22 mouse cellular contexts compared by ENCODE assay signal in genomic region chr4:111280936-111281335, GRCm38 (mm10).
"Had no signal": no experiment of that assay in that cellular context is flagged by ENCODE, and none has a peak within 500 bp of the region (broad histone marks: within the 10 kb centered on the region; RNA-seq: fewer than 3 reads in every experiment).

No protein-coding gene starts in this region.

- DNase-seq: gastrocnemius, postnatal 14 days; gastrocnemius, postnatal 36 days; heart, adult 11 months; heart, adult 2 months; heart, postnatal 14 days; heart, postnatal 36 days; kidney, adult 11 months; kidney, adult 8-10 months; kidney, postnatal 10 days; kidney, postnatal 25 days; kidney, postnatal 4 days; liver; liver, embryonic 13.5 days had no signal

- H3K27me3 ChIP-seq: heart, embryonic 13.5 days; heart, embryonic 15.5 days; hindbrain, embryonic 13.5 days; hindbrain, embryonic 15.5 days; limb, embryonic 12.5 days; liver, embryonic 13.5 days; liver, embryonic 15.5 days had no signal

- H3K4me3 ChIP-seq: heart, adult 2 months; heart, embryonic 13.5 days; heart, embryonic 15.5 days; hindbrain, embryonic 13.5 days; hindbrain, embryonic 15.5 days; layer of hippocampus, adult 2 months; limb, embryonic 10.5 days; limb, embryonic 12.5 days; liver, embryonic 13.5 days; liver, embryonic 15.5 days had no signal

- H3K36me3 ChIP-seq: heart, embryonic 13.5 days; heart, embryonic 15.5 days; hindbrain, embryonic 13.5 days; hindbrain, embryonic 15.5 days; limb, embryonic 10.5 days; limb, embryonic 12.5 days; liver, embryonic 13.5 days; liver, embryonic 15.5 days had no signal

- H3K27ac ChIP-seq: heart, adult 2 months; heart, embryonic 13.5 days; heart, embryonic 15.5 days; hindbrain, embryonic 13.5 days; hindbrain, embryonic 15.5 days; hindbrain, postnatal 0 days; layer of hippocampus, adult 2 months; limb, embryonic 10.5 days; limb, embryonic 12.5 days; liver, embryonic 13.5 days; liver, embryonic 15.5 days had no signal

- H3K4me1 ChIP-seq: heart, embryonic 15.5 days; hindbrain, embryonic 13.5 days; hindbrain, embryonic 15.5 days; limb, embryonic 10.5 days; limb, embryonic 12.5 days; liver, embryonic 13.5 days; liver, embryonic 15.5 days had no signal
